ENCODE assay signal across 16 mouse cellular contexts in genomic region chr3:68526416-68526815, GRCm38 (mm10).
"Had no signal": no experiment of that assay in that cellular context is flagged by ENCODE, and none has a peak within 500 bp of the region (broad histone marks: within the 10 kb centered on the region; RNA-seq: fewer than 3 reads in every experiment).

No protein-coding gene starts in this region.

- DNase-seq: kidney, postnatal 25 days; liver; liver, embryonic 13.5 days; liver, postnatal 0 days; lung, postnatal 14 days; retina, postnatal 1 day; right cerebral cortex, postnatal 4 days; spleen, adult 18-20 months; thymus, adult 18-20 months; thymus, postnatal 25 days had no signal

- ATAC-seq: liver, postnatal 0 days; midbrain, embryonic 15.5 days had no signal

- H3K27me3 ChIP-seq: liver, embryonic 13.5 days; lung, embryonic 15.5 days; midbrain, embryonic 15.5 days had no signal

- H3K9me3 ChIP-seq: limb, embryonic 12.5 days; liver, embryonic 13.5 days; lung, embryonic 15.5 days; megakaryocyte, embryonic 14.5 days; midbrain, embryonic 15.5 days had no signal

- H3K9ac ChIP-seq: limb, embryonic 12.5 days; liver, embryonic 13.5 days; liver, postnatal 0 days; lung, embryonic 15.5 days; midbrain, embryonic 15.5 days had no signal

- H3K4me3 ChIP-seq: limb, embryonic 12.5 days; liver, embryonic 13.5 days; lung, embryonic 15.5 days; megakaryocyte, embryonic 14.5 days; midbrain, embryonic 15.5 days had no signal

- H3K4me2 ChIP-seq: limb, embryonic 12.5 days; liver, embryonic 13.5 days; lung, embryonic 15.5 days; midbrain, embryonic 11.5 days; midbrain, embryonic 15.5 days had no signal

- H3K27ac ChIP-seq: limb, embryonic 12.5 days; liver, embryonic 13.5 days; lung, embryonic 15.5 days; macrophage; midbrain, embryonic 15.5 days had no signal

- H3K36me3 ChIP-seq: limb, embryonic 12.5 days; liver, embryonic 13.5 days; lung, embryonic 15.5 days; midbrain, embryonic 15.5 days had no signal

- H3K4me1 ChIP-seq: limb, embryonic 12.5 days; liver, embryonic 13.5 days; lung, embryonic 15.5 days; midbrain, embryonic 15.5 days had no signal
